Mouse (Mus musculus): ENCODE data around the gene Klrk1. TPM values are rescaled to one million over a fixed set of nuclear protein-coding genes. Genes with fewer than 3 reads are reported as not detected.

Klrk1 gene
- polyA plus RNA-seq, 1 experiment from 2014 or later = 0.77 TPM

GRCm38 (mm10) chr6:129581896-129582295 is 41.8 kb downstream of the Klrk1 start:
- ATAC-seq (ENCODE audit: low read depth) = no peak
- 24% methylated on average over 4 of the region's 4 CpGs for WGBS (ENCODE audit: insufficient replicate concordance)
- Histone ChIP-seq H3K27me3 (ENCODE audit: control insufficient read depth, insufficient read depth, low read depth, low read length) (no peaks in the 10 kb centered on the region), H3K36me3 (ENCODE audit: control insufficient read depth, insufficient read depth) (no peaks in the 10 kb centered on the region), H3K4me3 (ENCODE audit: low read depth, low read length) (no peak overlapping the region), H3K9ac (ENCODE audit: low read depth, low read length) (no peak overlapping the region), H3K27ac (ENCODE audit: low read length) (no peak overlapping the region), H3K4me1 (ENCODE audit: control insufficient read depth, low read depth, low read length) (no peaks in the 10 kb centered on the region), H3K9me3 (replicated peaks; ENCODE audit: control insufficient read depth, low read length) (no peaks in the 10 kb centered on the region), H3K4me2 (ENCODE audit: low read depth, low read length) (no peak overlapping the region)

DNA sequence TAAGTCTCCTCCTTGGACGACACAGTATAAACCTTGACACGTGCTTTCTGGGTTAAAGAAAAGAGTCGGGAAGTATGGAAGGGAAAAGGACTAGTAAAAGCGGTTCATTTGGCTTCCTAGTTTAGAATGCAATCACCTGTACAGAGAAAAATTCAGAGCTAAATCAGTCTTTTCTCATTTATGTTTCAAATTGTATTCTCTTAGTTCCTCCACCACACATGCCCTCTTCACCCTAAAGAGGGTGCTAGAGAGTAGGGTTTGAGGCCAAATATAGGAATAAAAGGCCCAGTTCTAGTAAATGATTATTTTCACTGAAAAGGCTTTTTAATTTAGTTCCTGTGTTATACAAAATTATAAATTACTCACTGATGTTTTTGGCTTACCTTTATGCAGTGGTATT is 42.4 kb downstream of the Klrk1 start:
- no peak overlapping the region for H3K4me2 ChIP-seq (ENCODE audit: low read depth, low read length)
- H3K4me1 ChIP-seq (ENCODE audit: control insufficient read depth, low read depth, low read length) = no peaks in the 10 kb centered on the region
- no peaks in the 10 kb centered on the region for H3K27me3 ChIP-seq (ENCODE audit: control insufficient read depth, insufficient read depth, low read depth, low read length)
- no peaks in the 10 kb centered on the region for H3K36me3 ChIP-seq (ENCODE audit: control insufficient read depth, insufficient read depth)
- no peaks in the 10 kb centered on the region for H3K9me3 ChIP-seq (replicated peaks; ENCODE audit: control insufficient read depth, low read length)
- 36% methylated on average over 4 of the region's 4 CpGs for WGBS (ENCODE audit: insufficient replicate concordance)
- no peak overlapping the region for H3K27ac ChIP-seq (ENCODE audit: low read length)
- H3K4me3 ChIP-seq (ENCODE audit: low read depth, low read length) = no peak overlapping the region
- no peak overlapping the region for H3K9ac ChIP-seq (ENCODE audit: low read depth, low read length)
- ATAC-seq (ENCODE audit: low read depth) = no peak

GRCm38 (mm10) chr6:129577605-129578004 is 46.1 kb downstream of the Klrk1 start, which contains the start of gene Klre1:
Gene Klre1 (plus strand): TSS chr6:129577905.
- H3K4me3 ChIP-seq (ENCODE audit: low read depth, low read length) = no peak within 1 kb of the TSS
- H3K4me1 ChIP-seq (ENCODE audit: control insufficient read depth, low read depth, low read length) = no peaks in the 10 kb centered on the region
- no peaks in the 10 kb centered on the region for H3K27me3 ChIP-seq (ENCODE audit: control insufficient read depth, insufficient read depth, low read depth, low read length)
- H3K27ac ChIP-seq (ENCODE audit: low read length) = no peak within 1 kb of the TSS
- no peaks in the 10 kb centered on the region for H3K9me3 ChIP-seq (replicated peaks; ENCODE audit: control insufficient read depth, low read length)
- H3K4me2 ChIP-seq (ENCODE audit: low read depth, low read length) = no peak within 1 kb of the TSS
- 89% methylated on average over 8 of the region's 8 CpGs for WGBS (ENCODE audit: insufficient replicate concordance)
- H3K9ac ChIP-seq (ENCODE audit: low read depth, low read length) = no peak within 1 kb of the TSS
- H3K36me3 ChIP-seq (ENCODE audit: control insufficient read depth, insufficient read depth) = no peaks in the 10 kb centered on the region
- no peak for ATAC-seq (ENCODE audit: low read depth)

GRCm38 (mm10) chr6:129575315-129575714 is 48.3 kb downstream of the Klrk1 start:
- Histone ChIP-seq H3K27ac (ENCODE audit: low read length) (no peak overlapping the region), H3K9ac (ENCODE audit: low read depth, low read length) (no peak overlapping the region), H3K36me3 (ENCODE audit: control insufficient read depth, insufficient read depth) (no peaks in the 10 kb centered on the region), H3K9me3 (replicated peaks; ENCODE audit: control insufficient read depth, low read length) (no peaks in the 10 kb centered on the region), H3K4me2 (ENCODE audit: low read depth, low read length) (no peak overlapping the region), H3K27me3 (ENCODE audit: control insufficient read depth, insufficient read depth, low read depth, low read length) (no peaks in the 10 kb centered on the region), H3K4me3 (ENCODE audit: low read depth, low read length) (no peak overlapping the region), H3K4me1 (ENCODE audit: control insufficient read depth, low read depth, low read length) (no peaks in the 10 kb centered on the region)
- WGBS (ENCODE audit: insufficient replicate concordance) = 14% methylated on average over 2 of the region's 2 CpGs
- no peak for ATAC-seq (ENCODE audit: low read depth)

DNA sequence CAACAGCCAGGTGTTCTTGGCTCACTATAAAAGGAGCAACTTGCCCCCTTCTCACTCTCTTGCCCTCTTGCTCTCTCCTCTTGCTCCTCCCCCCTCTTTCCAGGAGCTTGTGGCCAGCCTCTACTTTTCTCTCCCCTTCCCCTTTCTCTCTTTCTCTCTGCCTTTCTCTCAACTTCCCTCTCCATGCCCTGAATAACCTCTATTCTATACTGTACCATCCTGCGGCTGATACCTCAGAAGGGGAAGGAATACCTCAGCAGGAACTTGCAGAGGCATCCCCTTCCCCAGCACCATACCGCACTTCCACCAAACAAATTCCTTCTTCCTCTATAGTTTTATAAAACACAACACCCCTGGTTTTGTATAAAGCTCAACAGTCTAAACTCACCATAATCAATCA is 58.4 kb downstream of the Klrk1 start:
- Histone ChIP-seq H3K4me2 (ENCODE audit: low read depth, low read length) (no peak overlapping the region), H3K27ac (ENCODE audit: low read length) (no peak overlapping the region), H3K27me3 (ENCODE audit: control insufficient read depth, insufficient read depth, low read depth, low read length) (no peaks in the 10 kb centered on the region), H3K4me1 (ENCODE audit: control insufficient read depth, low read depth, low read length) (no peaks in the 10 kb centered on the region), H3K9me3 (replicated peaks; ENCODE audit: control insufficient read depth, low read length) (no peaks in the 10 kb centered on the region), H3K4me3 (ENCODE audit: low read depth, low read length) (no peak overlapping the region), H3K36me3 (ENCODE audit: control insufficient read depth, insufficient read depth) (no peaks in the 10 kb centered on the region), H3K9ac (ENCODE audit: low read depth, low read length) (no peak overlapping the region)
- 14% methylated on average over 2 of the region's 2 CpGs for WGBS (ENCODE audit: insufficient replicate concordance)
- no peak for ATAC-seq (ENCODE audit: low read depth)

Other genes starting within 250 kb of the Klrk1 start
- gene Clec12b, start 238.0 kb downstream of the Klrk1 start, polyA plus RNA-seq (2015; fragmentation: Nextera tagmentation; extraction: Ambion mirVana) = not detected in 2 replicates
- 26.1 and 26.7 TPM in 2 replicates for gene Clec1b, start 226.6 kb downstream of the Klrk1 start, polyA plus RNA-seq (2015; fragmentation: Nextera tagmentation; extraction: Ambion mirVana)
- 0.30 and 0.33 TPM in 2 replicates for gene Clec9a, start 215.0 kb downstream of the Klrk1 start, polyA plus RNA-seq (2015; fragmentation: Nextera tagmentation; extraction: Ambion mirVana)
- 0.21 and 0.36 TPM in 2 replicates for gene Clec1a, start 171.9 kb downstream of the Klrk1 start, polyA plus RNA-seq (2015; fragmentation: Nextera tagmentation; extraction: Ambion mirVana)
- 1.2 and 1.3 TPM in 2 replicates for gene Olr1, start 116.7 kb downstream of the Klrk1 start, polyA plus RNA-seq (2015; fragmentation: Nextera tagmentation; extraction: Ambion mirVana)
- 0.04 TPM in 1 of 2 replicates, not detected in the other for gene Tmem52b, start 111.3 kb downstream of the Klrk1 start, polyA plus RNA-seq (2015; fragmentation: Nextera tagmentation; extraction: Ambion mirVana)
- 28.4 and 28.6 TPM in 2 replicates for gene Gabarapl1, start 90.7 kb downstream of the Klrk1 start, polyA plus RNA-seq (2015; fragmentation: Nextera tagmentation; extraction: Ambion mirVana)
- 0.13 TPM in 1 of 2 replicates, not detected in the other for gene Klre1, start 46.0 kb downstream of the Klrk1 start, polyA plus RNA-seq (2015; fragmentation: Nextera tagmentation; extraction: Ambion mirVana)
- 0.68 and 1.0 TPM in 2 replicates for gene Klrd1, start 32.1 kb downstream of the Klrk1 start, polyA plus RNA-seq (2015; fragmentation: Nextera tagmentation; extraction: Ambion mirVana)
- gene Klrc3, start 19.5 kb upstream of the Klrk1 start, polyA plus RNA-seq (2015; fragmentation: Nextera tagmentation; extraction: Ambion mirVana) = not detected in 2 replicates
- gene Klrc2, start 36.8 kb upstream of the Klrk1 start, polyA plus RNA-seq (2015; fragmentation: Nextera tagmentation; extraction: Ambion mirVana) = 0.05 TPM in 1 of 2 replicates, not detected in the other
- gene Klrc1, start 55.1 kb upstream of the Klrk1 start, polyA plus RNA-seq (2015; fragmentation: Nextera tagmentation; extraction: Ambion mirVana) = 0.39 and 0.45 TPM in 2 replicates
- 0.17 TPM in 1 of 2 replicates, not detected in the other for gene Klri1, start 93.3 kb upstream of the Klrk1 start, polyA plus RNA-seq (2015; fragmentation: Nextera tagmentation; extraction: Ambion mirVana)
- gene Klri2, start 116.6 kb upstream of the Klrk1 start, polyA plus RNA-seq (2015; fragmentation: Nextera tagmentation; extraction: Ambion mirVana) = 0.02 and 0.07 TPM in 2 replicates
- not detected in 2 replicates for gene Gm156, start 160.4 kb upstream of the Klrk1 start, polyA plus RNA-seq (2015; fragmentation: Nextera tagmentation; extraction: Ambion mirVana)
- gene Gm17631, start 238.8 kb upstream of the Klrk1 start, polyA plus RNA-seq (2015; fragmentation: Nextera tagmentation; extraction: Ambion mirVana) = not detected in 2 replicates